Mouse (Mus musculus): ENCODE results near the gene Mmp28. TPM values are rescaled to one million over a fixed set of nuclear protein-coding genes. Genes with fewer than 3 reads are reported as not detected.

The Mmp28 gene
- polyA plus RNA-seq, 1 experiment: 4.3 TPM

GRCm38 (mm10) chr11:83410510-83410909 is 52.4 kb downstream of the Mmp28 start:
- H3K27ac ChIP-seq (ENCODE audit: insufficient read depth, low read length): peak overlapping the region; percentile 75
- TF ChIP-seq POLR2A (IDR thresholded peaks at IDR 0.05; ENCODE audit: borderline replicate concordance, insufficient read depth, low read length): no peak
- TF ChIP-seq CTCF (IDR thresholded peaks at IDR 0.05; ENCODE audit: borderline replicate concordance, insufficient read depth, low read depth, low read length): no peak
- H3K4me1 ChIP-seq (ENCODE audit: control insufficient read depth, insufficient read depth, low read length): peaks cover 11% of the 10 kb centered on the region
- no peaks in the 10 kb centered on the region for H3K27me3 ChIP-seq (ENCODE audit: control insufficient read depth, insufficient read depth, low read length)
- H3K4me3 ChIP-seq (replicated peaks; ENCODE audit: insufficient read depth, low read depth, low read length): peak overlapping the region; percentile 87
- WGBS: 8% methylated on average over 6 of the region's 6 CpGs
- DNase-seq: peak in 1 of 2 experiments; percentile 50

- Histone ChIP-seq H3K4me3 (replicated peaks; ENCODE audit: insufficient read depth, low read depth, low read length) (peak overlapping the region; percentile 87), H3K4me1 (ENCODE audit: control insufficient read depth, insufficient read depth, low read length) (peaks cover 11% of the 10 kb centered on the region), H3K27me3 (ENCODE audit: control insufficient read depth, insufficient read depth, low read length) (no peaks in the 10 kb centered on the region), H3K27ac (ENCODE audit: insufficient read depth, low read length) (peak overlapping the region; percentile 75)
- 2% methylated on average over 40 of the region's 40 CpGs for whole genome bisulfite sequencing
- TF ChIP-seq POLR2A (IDR thresholded peaks at IDR 0.05; ENCODE audit: borderline replicate concordance, insufficient read depth, low read length) (no peak), CTCF (IDR thresholded peaks at IDR 0.05; ENCODE audit: borderline replicate concordance, insufficient read depth, low read depth, low read length) (no peak)
- peak; percentile 51 to 69 for DNase-seq
Measured at GRCm38 (mm10) chr11:83409792-83410291, 53.0 kb downstream of the Mmp28 start.

GRCm38 (mm10) chr11:83409087-83409754 is 53.6 kb downstream of the Mmp28 start, which contains the start of gene Rasl10b:
Gene Rasl10b (plus strand): TSS chr11:83409137.
- H3K27me3 ChIP-seq (ENCODE audit: control insufficient read depth, insufficient read depth, low read length): no peaks in the 10 kb centered on the region
- peak within 1 kb of the TSS; percentile 87 for H3K4me3 ChIP-seq (replicated peaks; ENCODE audit: insufficient read depth, low read depth, low read length)
- peak; percentile 71 to 79 for DNase-seq
- no peak for TF ChIP-seq POLR2A (IDR thresholded peaks at IDR 0.05; ENCODE audit: borderline replicate concordance, insufficient read depth, low read length)
- no peak for TF ChIP-seq CTCF (IDR thresholded peaks at IDR 0.05; ENCODE audit: borderline replicate concordance, insufficient read depth, low read depth, low read length)
- WGBS: 1% methylated on average over 35 of the region's 44 CpGs
- H3K27ac ChIP-seq (ENCODE audit: insufficient read depth, low read length): peak within 1 kb of the TSS; percentile 75
- peaks cover 11% of the 10 kb centered on the region for H3K4me1 ChIP-seq (ENCODE audit: control insufficient read depth, insufficient read depth, low read length)

- peaks cover 6% of the 10 kb centered on the region for H3K4me1 ChIP-seq (ENCODE audit: control insufficient read depth, insufficient read depth, low read length)
- no peak for DNase-seq
- no peaks in the 10 kb centered on the region for H3K27me3 ChIP-seq (ENCODE audit: control insufficient read depth, insufficient read depth, low read length)
- 51% methylated on average over 8 of the region's 8 CpGs for WGBS
- H3K4me3 ChIP-seq (replicated peaks; ENCODE audit: insufficient read depth, low read depth, low read length): no peak overlapping the region
- H3K27ac ChIP-seq (ENCODE audit: insufficient read depth, low read length): no peak overlapping the region
- no peak for TF ChIP-seq POLR2A (IDR thresholded peaks at IDR 0.05; ENCODE audit: borderline replicate concordance, insufficient read depth, low read length)
- no peak for TF ChIP-seq CTCF (IDR thresholded peaks at IDR 0.05; ENCODE audit: borderline replicate concordance, insufficient read depth, low read depth, low read length)
Measured at GRCm38 (mm10) chr11:83408242-83408641, 54.6 kb downstream of the Mmp28 start.

GRCm38 (mm10) chr11:83406391-83406790 is 56.5 kb downstream of the Mmp28 start:
- DNase-seq: no peak
- 79% methylated on average over 3 of the region's 3 CpGs for WGBS
- H3K4me3 ChIP-seq (replicated peaks; ENCODE audit: insufficient read depth, low read depth, low read length): no peak overlapping the region
- H3K27me3 ChIP-seq (ENCODE audit: control insufficient read depth, insufficient read depth, low read length): no peaks in the 10 kb centered on the region
- no peaks in the 10 kb centered on the region; the same call in 1 of the 2 replicates for H3K4me1 ChIP-seq (ENCODE audit: control insufficient read depth, insufficient read depth, low read length)
- TF ChIP-seq CTCF (IDR thresholded peaks at IDR 0.05; ENCODE audit: borderline replicate concordance, insufficient read depth, low read depth, low read length): no peak
- no peak for TF ChIP-seq POLR2A (IDR thresholded peaks at IDR 0.05; ENCODE audit: borderline replicate concordance, insufficient read depth, low read length)
- no peak overlapping the region for H3K27ac ChIP-seq (ENCODE audit: insufficient read depth, low read length)

GRCm38 (mm10) chr11:83403787-83404186 is 59.1 kb downstream of the Mmp28 start:
- no peak for DNase-seq
- 89% methylated on average over 7 of the region's 7 CpGs for WGBS
- Histone ChIP-seq H3K4me3 (replicated peaks; ENCODE audit: insufficient read depth, low read depth, low read length) (no peak overlapping the region), H3K4me1 (ENCODE audit: control insufficient read depth, insufficient read depth, low read length) (no peaks in the 10 kb centered on the region), H3K27me3 (ENCODE audit: control insufficient read depth, insufficient read depth, low read length) (no peaks in the 10 kb centered on the region), H3K27ac (ENCODE audit: insufficient read depth, low read length) (no peak overlapping the region)
- no peak for TF ChIP-seq CTCF (IDR thresholded peaks at IDR 0.05; ENCODE audit: borderline replicate concordance, insufficient read depth, low read depth, low read length)
- TF ChIP-seq POLR2A (IDR thresholded peaks at IDR 0.05; ENCODE audit: borderline replicate concordance, insufficient read depth, low read length): no peak

GRCm38 (mm10) chr11:83398724-83399123 is 64.1 kb downstream of the Mmp28 start:
- H3K4me3 ChIP-seq (replicated peaks; ENCODE audit: insufficient read depth, low read depth, low read length): no peak overlapping the region
- H3K4me1 ChIP-seq (ENCODE audit: control insufficient read depth, insufficient read depth, low read length): peaks cover 1% of the 10 kb centered on the region; the same call in 1 of the 2 replicates
- WGBS: 78% methylated on average over 5 of the region's 5 CpGs
- DNase-seq: no peak
- H3K27me3 ChIP-seq (ENCODE audit: control insufficient read depth, insufficient read depth, low read length): no peaks in the 10 kb centered on the region
- no peak overlapping the region for H3K27ac ChIP-seq (ENCODE audit: insufficient read depth, low read length)
- no peak for TF ChIP-seq POLR2A (IDR thresholded peaks at IDR 0.05; ENCODE audit: borderline replicate concordance, insufficient read depth, low read length)
- TF ChIP-seq CTCF (IDR thresholded peaks at IDR 0.05; ENCODE audit: borderline replicate concordance, insufficient read depth, low read depth, low read length): no peak

GRCm38 (mm10) chr11:83397626-83398025 is 65.2 kb downstream of the Mmp28 start:
- H3K4me1 ChIP-seq (ENCODE audit: control insufficient read depth, insufficient read depth, low read length): peaks cover 9% of the 10 kb centered on the region; the same call in 1 of the 2 replicates
- no peak for DNase-seq
- no peaks in the 10 kb centered on the region for H3K27me3 ChIP-seq (ENCODE audit: control insufficient read depth, insufficient read depth, low read length)
- no peak overlapping the region for H3K27ac ChIP-seq (ENCODE audit: insufficient read depth, low read length)
- H3K4me3 ChIP-seq (replicated peaks; ENCODE audit: insufficient read depth, low read depth, low read length): no peak overlapping the region
- WGBS: 79% methylated on average over 7 of the region's 7 CpGs
- TF ChIP-seq CTCF (IDR thresholded peaks at IDR 0.05; ENCODE audit: borderline replicate concordance, insufficient read depth, low read depth, low read length) (no peak), POLR2A (IDR thresholded peaks at IDR 0.05; ENCODE audit: borderline replicate concordance, insufficient read depth, low read length) (no peak)
